13 mouse cellular contexts compared by ENCODE assay signal in the genomic region with DNA sequence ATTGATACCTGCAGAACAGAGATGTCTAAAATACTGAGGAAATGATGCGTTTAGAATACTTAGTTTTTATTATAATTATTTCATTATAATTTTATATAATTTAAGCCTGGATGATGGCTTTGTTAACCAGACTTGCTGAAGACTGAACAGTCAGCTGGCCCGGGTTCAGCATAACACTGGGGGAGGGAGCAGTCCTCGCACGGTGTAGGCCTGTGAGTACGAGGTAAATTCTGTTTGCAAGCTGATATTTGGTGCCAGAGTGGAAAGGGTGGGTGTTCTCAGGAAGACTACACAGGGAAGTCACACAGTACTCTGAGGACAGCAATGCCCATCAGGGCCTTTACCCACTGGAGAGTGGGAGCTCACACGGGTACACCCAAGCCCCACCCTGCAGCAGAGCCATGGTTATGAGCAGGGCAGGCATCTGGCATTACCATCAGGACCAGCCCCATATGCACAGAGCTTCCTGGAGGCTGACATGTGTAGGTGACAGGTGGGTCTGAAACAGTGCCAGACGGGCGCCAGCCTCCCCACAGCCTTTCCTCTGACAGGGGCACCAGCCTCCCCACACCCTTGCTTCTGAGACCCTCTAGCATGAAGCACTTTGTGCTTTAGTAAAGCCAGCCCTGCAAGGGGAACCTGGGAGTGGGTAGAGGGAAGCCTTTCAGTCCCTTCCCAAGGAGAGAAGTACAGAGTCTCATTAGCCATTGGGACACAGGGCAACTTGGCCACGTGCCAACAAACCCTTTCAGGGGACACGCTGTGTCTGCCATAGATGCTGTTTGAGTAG. TPM values are rescaled to one million over a fixed set of nuclear protein-coding genes. Genes with fewer than 3 reads are reported as not detected.
DNase-seq lines count a peak whose midpoint lies in the region; ATAC-seq and TF ChIP-seq lines count a peak whose summit lies in the region.
"Had no signal": no experiment of that assay in that cellular context is flagged by ENCODE, and none has a peak within 500 bp of the region (broad histone marks: within the 10 kb centered on the region; RNA-seq: fewer than 3 reads in every experiment).

No protein-coding gene starts in this region.

- DNase-seq in layer of hippocampus, adult 2 months (ENCODE audit: low spot score in 2 of 2): peak in 1 of 2 experiments; percentile 47
- no peak for DNase-seq in layer of hippocampus, postnatal 25 days (ENCODE audit: extremely low spot score in 1 of 2, low spot score in 1 of 2)
- peak; percentile 64 for DNase-seq in brain, adult 2 months (ENCODE audit: low read depth, low spot score)
- DNase-seq in cerebellum, adult 8-10 months: peak; percentile 56
- DNase-seq in hindbrain, embryonic 14.5 days (ENCODE audit: low spot score): peak; percentile 65
- no peak for DNase-seq in embryo, embryonic 10 days (ENCODE audit: low spot score)
- DNase-seq: adrenal gland, postnatal 10 days; gastrocnemius, adult 2 months; liver, embryonic 13.5 days; lung, postnatal 4 days; right cerebral cortex, postnatal 14 days had no signal

- H3K9me3 ChIP-seq in hindbrain, embryonic 14.5 days (ENCODE audit: control insufficient read depth, low read length): no peaks in the 10 kb centered on the region
- H3K9me3 ChIP-seq in intestine, postnatal 0 days (ENCODE audit: control insufficient read depth): no peaks in the 10 kb centered on the region
- H3K9me3 ChIP-seq: heart, embryonic 13.5 days; liver, embryonic 13.5 days had no signal

- H3K36me3 ChIP-seq in hindbrain, embryonic 14.5 days (replicated peaks; ENCODE audit: control insufficient read depth, insufficient read depth): no peaks in the 10 kb centered on the region
- H3K36me3 ChIP-seq in intestine, postnatal 0 days (ENCODE audit: control insufficient read depth, insufficient read depth): no peaks in the 10 kb centered on the region
- H3K36me3 ChIP-seq: heart, embryonic 13.5 days; liver, embryonic 13.5 days had no signal

- H3K4me1 ChIP-seq in hindbrain, embryonic 14.5 days (replicated peaks; ENCODE audit: control insufficient read depth, insufficient read depth, low read length): peaks cover 21% of the 10 kb centered on the region
- peaks cover 19% of the 10 kb centered on the region; the same call in 1 of the 2 replicates for H3K4me1 ChIP-seq in intestine, postnatal 0 days (replicated peaks; ENCODE audit: control insufficient read depth, insufficient read depth, low read length)

- TF ChIP-seq CTCF in layer of hippocampus, adult 2 months (conservative IDR thresholded peaks at IDR 0.05): no peak
- TF ChIP-seq CTCF in intestine, postnatal 0 days (IDR thresholded peaks at IDR 0.05; ENCODE audit: low read depth): no peak

- H3K4me3 ChIP-seq in layer of hippocampus, adult 2 months: no peak overlapping the region
- H3K4me3 ChIP-seq in hindbrain, embryonic 14.5 days (replicated peaks; ENCODE audit: low read length): no peak overlapping the region
- H3K4me3 ChIP-seq in intestine, postnatal 0 days (ENCODE audit: low read depth, low read length): no peak overlapping the region
- H3K4me3 ChIP-seq: gastrocnemius, adult 2 months; heart, embryonic 13.5 days; liver, embryonic 13.5 days had no signal

- 40% methylated on average over 10 of the region's 10 CpGs for WGBS in hindbrain, embryonic 14.5 days
- WGBS in intestine, postnatal 0 days: 55% methylated on average over 10 of the region's 10 CpGs

- no peak overlapping the region for H3K9ac ChIP-seq in hindbrain, embryonic 14.5 days
- no peak overlapping the region for H3K9ac ChIP-seq in intestine, postnatal 0 days (ENCODE audit: low read depth, low read length)
- H3K9ac ChIP-seq: heart, embryonic 13.5 days; liver, embryonic 13.5 days had no signal

- H3K27me3 ChIP-seq in hindbrain, embryonic 14.5 days (ENCODE audit: control insufficient read depth, insufficient read depth, low read length): peaks cover 17% of the 10 kb centered on the region; the same call in 1 of the 2 replicates
- peaks cover 58% of the 10 kb centered on the region for H3K27me3 ChIP-seq in intestine, postnatal 0 days (replicated peaks; ENCODE audit: control insufficient read depth, insufficient read depth, low read length)

- H3K27ac ChIP-seq in layer of hippocampus, adult 2 months: peak overlapping the region; percentile 29; the same call in 1 of the 2 replicates
- no peak overlapping the region for H3K27ac ChIP-seq in hindbrain, embryonic 14.5 days
- no peak overlapping the region for H3K27ac ChIP-seq in intestine, postnatal 0 days (ENCODE audit: low read depth, low read length)
- H3K27ac ChIP-seq: gastrocnemius, adult 2 months; heart, embryonic 13.5 days; liver, embryonic 13.5 days had no signal

- ATAC-seq in hindbrain, embryonic 14.5 days (ENCODE audit: low FRiP score): no peak
- no peak for ATAC-seq in intestine, postnatal 0 days

- H3K4me2 ChIP-seq in hindbrain, embryonic 14.5 days (replicated peaks): peak overlapping the region; percentile 18; the same call in 1 of the 2 replicates
- H3K4me2 ChIP-seq in intestine, postnatal 0 days (replicated peaks; ENCODE audit: low read depth): no peak overlapping the region
- H3K4me2 ChIP-seq: heart, embryonic 13.5 days; liver, embryonic 13.5 days had no signal

RNA-seq across cellular contexts. Expression of gene Nptx1, which starts 3.2 kb away (rescaled TPM):
- 100 to 1,000 TPM; 475 to 499 TPM for total RNA-seq in layer of hippocampus, adult 2 months (2021)
- total RNA-seq in layer of hippocampus, postnatal 25 days (2021): 100 to 1,000 TPM; 388 to 423 TPM
- 17.4 and 20.5 TPM in 2 replicates for polyA plus RNA-seq in hindbrain, embryonic 14.5 days (2014; fragmentation: Nextera tagmentation; extraction: Ambion mirVana)
- polyA plus RNA-seq in intestine, postnatal 0 days (2015; fragmentation: Nextera tagmentation; extraction: Ambion mirVana): 0.26 and 0.37 TPM in 2 replicates
- total RNA-seq: gastrocnemius, adult 2 months had no signal

RNA-seq across cellular contexts. Expression of gene Rptor, which starts 52.0 kb away (rescaled TPM):
- 10 to 100 TPM; 62.3 to 66.1 TPM for total RNA-seq in layer of hippocampus, adult 2 months (2021)
- total RNA-seq in layer of hippocampus, postnatal 25 days (2021): 10 to 100 TPM; 59.7 to 62.9 TPM
- polyA plus RNA-seq in hindbrain, embryonic 14.5 days (2014; fragmentation: Nextera tagmentation; extraction: Ambion mirVana): 12.3 and 13.2 TPM in 2 replicates
- polyA plus RNA-seq in intestine, postnatal 0 days (2015; fragmentation: Nextera tagmentation; extraction: Ambion mirVana): 5.1 and 5.7 TPM in 2 replicates

RNA-seq across cellular contexts. Expression of gene Endov, which starts 59.6 kb away (rescaled TPM):
- total RNA-seq in layer of hippocampus, adult 2 months (2021): 10 to 100 TPM; 35.8 to 35.9 TPM
- total RNA-seq in layer of hippocampus, postnatal 25 days (2021): 10 to 100 TPM; 35.6 to 38.2 TPM
- 11.4 and 15.9 TPM in 2 replicates for polyA plus RNA-seq in hindbrain, embryonic 14.5 days (2014; fragmentation: Nextera tagmentation; extraction: Ambion mirVana)
- polyA plus RNA-seq in intestine, postnatal 0 days (2015; fragmentation: Nextera tagmentation; extraction: Ambion mirVana): 8.4 and 10.6 TPM in 2 replicates

Comparison
In these comparisons a context has a peak if more than half of its experiments do, and no peak if none do; other contexts are left out.
1. DNase-seq: peak in brain, adult 2 months (single experiment), cerebellum, adult 8-10 months (single experiment) and hindbrain, embryonic 14.5 days (single experiment); none in layer of hippocampus, postnatal 25 days (0 of 2) and embryo, embryonic 10 days (single experiment).